Mouse (Mus musculus) MEL (cell line): ENCODE results near the gene Slc5a10. TPM values are rescaled to one million over a fixed set of nuclear protein-coding genes. Genes with fewer than 3 reads are reported as not detected.

Experiments used
- DNase-seq: peaks from one replicate; pipeline ENCODE4 v3.0.0; 2011; ENCODE audit warnings: low read depth, low spot score
- H3K27ac ChIP-seq: 2 replicates; pipeline ENCODE4 v1.5.1; 2012; ENCODE audit warnings: low read depth, mild to moderate bottlenecking, control low read depth, low read length, moderate library complexity; ENCODE audit not compliant: control insufficient read depth
- H3K27me3 ChIP-seq, 2 experiments: fragments of 150-350 bp in 1 of 2; sonication (generic) in 1 of 2; 2 replicates each; pipeline ENCODE4 v1.6.1; 2012; ENCODE audit warnings: low read length in 2 of 2, mild to moderate bottlenecking in 2 of 2, improper control_type of control experiment in 1 of 2, moderate library complexity in 1 of 2; ENCODE audit not compliant: insufficient read depth in 2 of 2, control insufficient read depth in 1 of 2
- H3K36me3 ChIP-seq, 2 experiments: 2 replicates each; pipeline ENCODE4 v1.6.1; 2012 to 2014; ENCODE audit warnings: low read length in 2 of 2, improper control_type of control experiment in 1 of 2, inconsistent platforms in 1 of 2, mild to moderate bottlenecking in 1 of 2; ENCODE audit not compliant: insufficient read depth in 2 of 2, control insufficient read depth in 1 of 2
- H3K4me1 ChIP-seq, 2 experiments: fragments of 150-350 bp in 1 of 2; sonication (generic) in 1 of 2; 2 replicates each; pipeline ENCODE4 v1.6.1; 2012; ENCODE audit warnings: low read length in 2 of 2, improper control_type of control experiment in 1 of 2, mild to moderate bottlenecking in 1 of 2; ENCODE audit not compliant: insufficient read depth in 2 of 2, control insufficient read depth in 1 of 2
- H3K4me3 ChIP-seq, 2 experiments: fragments of 150-350 bp in 1 of 2; sonication (generic) in 1 of 2; 2 replicates each; pipeline ENCODE4 v1.5.1; 2012; ENCODE audit warnings: low read depth in 2 of 2, low read length in 2 of 2, mild to moderate bottlenecking in 2 of 2, moderate library complexity in 2 of 2, control low read depth in 1 of 2, improper control_type of control experiment in 1 of 2; ENCODE audit not compliant: control insufficient read depth in 1 of 2, insufficient read depth in 1 of 2
- H3K79me2 ChIP-seq: 2 replicates; pipeline ENCODE4 v1.6.1; 2012; ENCODE audit warnings: mild to moderate bottlenecking, low read length, moderate library complexity; ENCODE audit not compliant: control insufficient read depth, poor library complexity, insufficient read depth
- H3K9ac ChIP-seq: 2 replicates; pipeline ENCODE4 v1.6.1; 2012; ENCODE audit warnings: low read depth, mild to moderate bottlenecking, control low read depth, low read length, moderate library complexity; ENCODE audit not compliant: control insufficient read depth, poor library complexity, severe bottlenecking
- H3K9me3 ChIP-seq: fragments of 150-350 bp; sonication (generic); replicated peaks from 2 replicates; pipeline ENCODE4 v1.6.1; 2012; ENCODE audit warnings: mild to moderate bottlenecking, low read length, improper control_type of control experiment, moderate library complexity; ENCODE audit not compliant: insufficient read depth
- BHLHE40 ChIP-seq: IDR thresholded peaks from 2 replicates; pipeline ENCODE4 v1.6.1; 2012; ENCODE audit warnings: low read depth, mild to moderate bottlenecking, inconsistent platforms, low read length, improper control_type of control experiment, borderline replicate concordance
- CTCF ChIP-seq, 3 experiments: IDR thresholded peaks in 2 of 3; conservative IDR thresholded peaks in 1 of 3; 2 replicates each; pipeline ENCODE4 v1.5.1; 2011 to 2012; ENCODE audit warnings: low read length in 3 of 3, low read depth in 2 of 3, mild to moderate bottlenecking in 2 of 3, improper control_type of control experiment in 1 of 3, inconsistent platforms in 1 of 3, mixed read lengths in 1 of 3, moderate library complexity in 1 of 3; ENCODE audit not compliant: control insufficient read depth in 1 of 3, insufficient read depth in 1 of 3, poor library complexity in 1 of 3, severe bottlenecking in 1 of 3
- EP300 ChIP-seq, 2 experiments: IDR thresholded peaks; 2 replicates each; pipeline ENCODE4 v1.6.1; 2011; ENCODE audit warnings: improper control_type of control experiment in 2 of 2, low read length in 2 of 2, low read depth in 1 of 2, mild to moderate bottlenecking in 1 of 2
- GATA1 ChIP-seq: IDR thresholded peaks from 2 replicates; pipeline ENCODE4 v1.6.1; 2011; ENCODE audit warnings: low read depth, low read length, improper control_type of control experiment
- MEF2A ChIP-seq: IDR thresholded peaks from 2 replicates; pipeline ENCODE4 v1.6.1; 2014; ENCODE audit warnings: low read depth, mild to moderate bottlenecking, inconsistent platforms, low read length, improper control_type of control experiment; ENCODE audit not compliant: poor library complexity, insufficient replicate concordance, severe bottlenecking; ENCODE audit errors: extremely low read depth
- MYB ChIP-seq: IDR thresholded peaks from 2 replicates; pipeline ENCODE4 v1.6.1; 2011; ENCODE audit warnings: mild to moderate bottlenecking, low read depth, low read length, improper control_type of control experiment
- RAD21 ChIP-seq: IDR thresholded peaks from 2 replicates; pipeline ENCODE4 v1.6.1; 2011; ENCODE audit warnings: mild to moderate bottlenecking, low read depth, low read length, improper control_type of control experiment
- RCOR1 ChIP-seq: IDR thresholded peaks from 2 replicates; pipeline ENCODE4 v1.6.1; 2012; ENCODE audit warnings: low read depth, mild to moderate bottlenecking, inconsistent platforms, low read length, improper control_type of control experiment
- SMC3 ChIP-seq: IDR thresholded peaks from 2 replicates; pipeline ENCODE4 v1.6.1; 2011; ENCODE audit warnings: low read depth, low read length, improper control_type of control experiment
- TAL1 ChIP-seq: IDR thresholded peaks from 2 replicates; pipeline ENCODE4 v1.6.1; 2012; ENCODE audit warnings: mild to moderate bottlenecking, inconsistent platforms, low read length, moderate library complexity, mixed read lengths
- TBP ChIP-seq: IDR thresholded peaks from 2 replicates; pipeline ENCODE4 v1.8.0; 2011; ENCODE audit warnings: low read depth, low read length, improper control_type of control experiment
- UBTF ChIP-seq: IDR thresholded peaks from 2 replicates; pipeline ENCODE4 v1.6.1; 2012; ENCODE audit warnings: low read depth, mild to moderate bottlenecking, inconsistent platforms, low read length, improper control_type of control experiment, moderate library complexity, borderline replicate concordance; ENCODE audit not compliant: insufficient read depth
- USF1 ChIP-seq: IDR thresholded peaks from 2 replicates; pipeline ENCODE4 v1.6.1; 2014; ENCODE audit warnings: low read depth, mild to moderate bottlenecking, inconsistent platforms, low read length, improper control_type of control experiment, moderate library complexity
- USF2 ChIP-seq, 2 experiments: IDR thresholded peaks; 2 replicates each; pipeline ENCODE4 v1.6.1; 2011 to 2012; ENCODE audit warnings: improper control_type of control experiment in 2 of 2, low read length in 2 of 2, borderline replicate concordance in 1 of 2, inconsistent platforms in 1 of 2, low read depth in 1 of 2, mild to moderate bottlenecking in 1 of 2; ENCODE audit not compliant: insufficient read depth in 1 of 2
- ZC3H11A ChIP-seq: IDR thresholded peaks from 2 replicates; pipeline ENCODE4 v1.6.1; 2012; ENCODE audit warnings: low read depth, mild to moderate bottlenecking, inconsistent platforms, low read length, improper control_type of control experiment
- polyA plus RNA-seq, 2 experiments: library from polyadenylated mRNA; stranded (reverse) in 1 of 2; unstranded in 1 of 2; fragments of >175 nt in 1 of 2; fragments of >200 nt in 1 of 2; gene quantifications; 2 replicates each; pipeline versions ENCODE4 v1.2.1 to v1.2.4; 2012; ENCODE audit warnings: low replicate concordance in 2 of 2, low read depth in 1 of 2; ENCODE audit not compliant: insufficient read length in 2 of 2, insufficient read depth in 1 of 2, missing spikeins in 1 of 2
- total RNA-seq: library from RNA; depleted of rRNA; stranded (reverse); fragments of 300-350 nt; gene quantifications from 2 replicates; pipeline ENCODE4 v1.2.3, GENCODE M21; 2012

Slc5a10 gene
- total and polyA plus RNA-seq, 3 experiments, result 0.08 TPM; not detected in 2

DNA sequence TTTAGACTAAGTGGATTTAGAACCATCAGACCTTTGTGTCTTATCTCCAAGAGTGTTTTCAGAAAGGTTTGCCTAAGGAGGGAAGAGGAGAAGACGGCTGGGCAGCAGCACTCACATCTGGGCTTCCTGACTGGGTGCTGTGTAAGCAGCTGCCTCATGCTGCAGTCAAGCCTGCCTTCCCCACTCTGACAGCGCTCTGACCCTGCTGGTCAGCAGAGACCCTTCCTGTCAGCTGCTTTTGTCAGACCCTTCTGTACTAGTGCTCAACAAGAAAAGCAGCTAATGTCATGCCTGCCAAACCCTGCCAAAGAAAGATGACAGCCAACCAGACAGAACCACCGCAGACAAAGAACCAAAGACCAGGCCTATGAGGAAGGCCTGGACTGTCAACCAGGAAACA lies 23.1 kb upstream of the Slc5a10 start:
- TF ChIP-seq RCOR1 (no peak), USF1 (no peak), TAL1 (no peak), UBTF (no peak), USF2 (IDR thresholded peaks at IDR 0.05; ENCODE audit: borderline replicate concordance in 1 of 2, insufficient read depth in 1 of 2, low read depth in 1 of 2, low read length in 2 of 2) (no peak), MYB (no peak), TBP (no peak)
- Histone ChIP-seq H3K9me3 (no peaks in the 10 kb centered on the region), H3K27me3 (no peaks in the 10 kb centered on the region), H3K79me2 (no peaks in the 10 kb centered on the region), H3K27ac (no peak overlapping the region), H3K36me3 (peaks cover 0 to 2% of the 10 kb centered on the region in 2 experiments; a peak in 1 of 4 replicates), H3K4me1 (no peaks in the 10 kb centered on the region), H3K4me3 (no peak overlapping the region), H3K9ac (no peak overlapping the region)
- DNase-seq, result no peak

GRCm38 (mm10) chr11:61740500-61740899 lies 19.9 kb upstream of the Slc5a10 start:
- peaks cover 0 to 10% of the 10 kb centered on the region in 2 experiments; a peak in 2 of 4 replicates for H3K36me3 ChIP-seq
- no peak for TF ChIP-seq BHLHE40
- no peak for TF ChIP-seq USF2 (IDR thresholded peaks at IDR 0.05; ENCODE audit: borderline replicate concordance in 1 of 2, insufficient read depth in 1 of 2, low read depth in 1 of 2, low read length in 2 of 2)
- peak; percentile 53 for TF ChIP-seq SMC3
- TF ChIP-seq CTCF (IDR thresholded peaks at IDR 0.05 in 2 of 3, conservative IDR thresholded peaks at IDR 0.05 in 1 of 3; ENCODE audit: control insufficient read depth in 1 of 3, insufficient read depth in 1 of 3, low read depth in 2 of 3, low read length in 3 of 3, poor library complexity in 1 of 3, severe bottlenecking in 1 of 3), result peak; percentile 46 to 63 (median 56)
- TF ChIP-seq ZC3H11A, result peak; percentile 39; the same call in 1 of the 2 replicates
- no peak for TF ChIP-seq MEF2A
- peak; percentile 47 for TF ChIP-seq RAD21
- no peak overlapping the region for H3K27ac ChIP-seq
- H3K4me3 ChIP-seq, result no peak overlapping the region
- H3K27me3 ChIP-seq, result no peaks in the 10 kb centered on the region
- H3K9ac ChIP-seq, result no peak overlapping the region
- H3K79me2 ChIP-seq, result no peaks in the 10 kb centered on the region
- 0 out of 4 replicates have a peak, but pooled peaks cover 0 to 2% of the 10 kb centered on the region in 2 experiments for H3K4me1 ChIP-seq
- DNase-seq, result peak; percentile 65
- H3K9me3 ChIP-seq, result no peaks in the 10 kb centered on the region

GRCm38 (mm10) chr11:61737290-61737689 lies 16.7 kb upstream of the Slc5a10 start:
- Histone ChIP-seq H3K36me3 (peaks cover 2 to 10% of the 10 kb centered on the region in 2 experiments; a peak in 3 of 4 replicates), H3K27me3 (no peaks in the 10 kb centered on the region), H3K79me2 (no peaks in the 10 kb centered on the region), H3K4me3 (no peak overlapping the region), H3K4me1 (0 out of 4 replicates have a peak, but pooled peaks cover 0 to 2% of the 10 kb centered on the region in 2 experiments), H3K9me3 (no peaks in the 10 kb centered on the region), H3K9ac (no peak overlapping the region), H3K27ac (no peak overlapping the region)
- peak in 1 of 2 experiments; percentile 21; a peak in 1 of 4 replicates for TF ChIP-seq EP300 (IDR thresholded peaks at IDR 0.05; ENCODE audit: low read depth in 1 of 2, low read length in 2 of 2)
- no peak for TF ChIP-seq USF2 (IDR thresholded peaks at IDR 0.05; ENCODE audit: borderline replicate concordance in 1 of 2, insufficient read depth in 1 of 2, low read depth in 1 of 2, low read length in 2 of 2)
- TF ChIP-seq GATA1, result peak; percentile 24
- peak; percentile 80 for TF ChIP-seq RCOR1
- peak; percentile 64 for DNase-seq
